Mouse (Mus musculus): ENCODE results near the gene Clec4b2.

GRCm38 (mm10) chr6:123123195-123123594, 49.5 kb upstream of the Clec4b2 start:
- TF ChIP-seq CTCF (IDR thresholded peaks at IDR 0.05; ENCODE audit: extremely low read depth, insufficient read depth, insufficient read length, insufficient replicate concordance) (no peak), POLR2A (IDR thresholded peaks at IDR 0.05; ENCODE audit: low read depth, low read length) (no peak)

Measured in spleen, adult 2 months (tissue).